Mouse (Mus musculus): ENCODE measurements at regions not wholly inside any gene's neighbourhood (a gene's known extent, or its start where the extent isn't known, plus 50 kb on each side); places are given as distances from the start of the nearest gene placed in this dataset. TPM values are rescaled to one million over a fixed set of nuclear protein-coding genes. Genes with fewer than 3 reads are reported as not detected.
A peak's percentile ranks its signal among the peaks of the same experiment; 100 is the strongest.
"Not testable (repeated sequence)": the region's sequence is repeated elsewhere in the genome, so short reads cannot be mapped to it uniquely, and the experiment has no call there.

- no peak for ATAC-seq (ENCODE audit: low FRiP score)
- no peak overlapping the region for H3K9ac ChIP-seq
- WGBS: 82% methylated on average over 3 of the region's 3 CpGs
Observed at GRCm38 (mm10) chr1:165012376-165012775, 77.0 kb upstream of the Xcl1 start.

GRCm38 (mm10) chr1:164999515-164999914, 64.2 kb upstream of the Xcl1 start:
- WGBS: 70% methylated on average over 10 of the region's 10 CpGs
- Histone ChIP-seq H3K9me3 (no peaks in the 10 kb centered on the region), H3K36me3 (replicated peaks) (no peaks in the 10 kb centered on the region), H3K4me3 (replicated peaks) (no peak overlapping the region), H3K4me2 (no peak overlapping the region), H3K27me3 (no peaks in the 10 kb centered on the region), H3K9ac (no peak overlapping the region), H3K27ac (no peak overlapping the region), H3K4me1 (no peaks in the 10 kb centered on the region)
- ATAC-seq (ENCODE audit: low FRiP score): no peak

More at GRCm38 (mm10) chr1:165012376-165012775, 77.0 kb upstream of the Xcl1 start:
- Histone ChIP-seq H3K27ac (no peak overlapping the region), H3K27me3 (no peaks in the 10 kb centered on the region), H3K4me2 (no peak overlapping the region), H3K36me3 (replicated peaks) (no peaks in the 10 kb centered on the region), H3K9me3 (no peaks in the 10 kb centered on the region), H3K4me3 (replicated peaks) (no peak overlapping the region), H3K4me1 (no peaks in the 10 kb centered on the region)

GRCm38 (mm10) chr1:164998621-164999020, 63.3 kb upstream of the Xcl1 start:
- Histone ChIP-seq H3K27me3 (no peaks in the 10 kb centered on the region), H3K4me3 (replicated peaks) (no peak overlapping the region), H3K4me1 (no peaks in the 10 kb centered on the region; the same call in 1 of the 2 replicates), H3K27ac (no peak overlapping the region), H3K9me3 (no peaks in the 10 kb centered on the region), H3K36me3 (replicated peaks) (no peaks in the 10 kb centered on the region), H3K9ac (no peak overlapping the region), H3K4me2 (no peak overlapping the region)
- no peak for ATAC-seq (ENCODE audit: low FRiP score)
- WGBS: 82% methylated on average over 3 of the region's 3 CpGs

DNA sequence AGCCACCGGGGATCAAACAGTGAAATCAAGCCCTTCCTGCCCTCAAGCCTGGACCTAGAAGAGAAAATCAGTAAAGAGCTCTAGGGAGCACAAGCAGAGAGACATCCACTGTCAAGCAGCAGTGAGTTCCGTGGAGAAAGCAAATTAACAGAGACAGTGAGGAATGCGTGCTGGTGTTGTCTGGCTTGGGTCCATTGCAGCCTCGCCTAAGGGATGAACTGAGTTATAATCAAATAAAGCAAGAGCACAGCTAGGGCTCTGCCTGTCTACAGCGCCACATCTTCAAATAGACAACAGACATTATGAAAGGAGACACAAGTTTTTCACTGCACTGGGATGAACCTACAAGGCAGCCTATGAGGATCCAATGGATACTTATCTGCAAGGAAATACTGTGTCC, 62.3 kb upstream of the Xcl1 start:
- Histone ChIP-seq H3K9me3 (no peaks in the 10 kb centered on the region), H3K27me3 (no peaks in the 10 kb centered on the region), H3K9ac (no peak overlapping the region), H3K4me3 (replicated peaks) (no peak overlapping the region), H3K4me2 (no peak overlapping the region), H3K27ac (no peak overlapping the region), H3K36me3 (replicated peaks) (no peaks in the 10 kb centered on the region), H3K4me1 (no peaks in the 10 kb centered on the region; the same call in 1 of the 2 replicates)
- no peak for ATAC-seq (ENCODE audit: low FRiP score)
- 80% methylated on average over 5 of the region's 5 CpGs for WGBS

- H3K27ac ChIP-seq: no peak overlapping the region
- H3K4me2 ChIP-seq: no peak overlapping the region
- H3K4me1 ChIP-seq: no peaks in the 10 kb centered on the region; the same call in 1 of the 2 replicates
- H3K36me3 ChIP-seq (replicated peaks): no peaks in the 10 kb centered on the region
- no peaks in the 10 kb centered on the region for H3K9me3 ChIP-seq
- H3K27me3 ChIP-seq: no peaks in the 10 kb centered on the region
- no peak for ATAC-seq (ENCODE audit: low FRiP score)
- WGBS: 14% methylated on average over 6 of the region's 6 CpGs
- H3K9ac ChIP-seq: no peak overlapping the region
- H3K4me3 ChIP-seq (replicated peaks): no peak overlapping the region
Observed at GRCm38 (mm10) chr1:164994247-164994660, 58.9 kb upstream of the Xcl1 start.

GRCm38 (mm10) chr1:164993175-164993875, 58.0 kb upstream of the Xcl1 start:
- not testable (repeated sequence) for H3K4me3 ChIP-seq (replicated peaks); H3K27ac ChIP-seq; H3K4me2 ChIP-seq; H3K27me3 ChIP-seq; ATAC-seq (ENCODE audit: low FRiP score); H3K36me3 ChIP-seq (replicated peaks); H3K4me1 ChIP-seq; H3K9ac ChIP-seq; H3K9me3 ChIP-seq

- Histone ChIP-seq H3K27me3 (no peaks in the 10 kb centered on the region), H3K4me1 (no peaks in the 10 kb centered on the region; the same call in 1 of the 2 replicates), H3K4me3 (replicated peaks) (no peak overlapping the region), H3K4me2 (no peak overlapping the region), H3K27ac (no peak overlapping the region), H3K9ac (no peak overlapping the region), H3K36me3 (replicated peaks) (no peaks in the 10 kb centered on the region), H3K9me3 (0 out of 2 replicates have a peak, but pooled peaks cover 4% of the 10 kb centered on the region)
- no peak for ATAC-seq (ENCODE audit: low FRiP score)
- 87% methylated on average over 1 of the region's 1 CpGs for WGBS
Observed at GRCm38 (mm10) chr1:164988982-164989381, 53.7 kb upstream of the Xcl1 start.

DNA sequence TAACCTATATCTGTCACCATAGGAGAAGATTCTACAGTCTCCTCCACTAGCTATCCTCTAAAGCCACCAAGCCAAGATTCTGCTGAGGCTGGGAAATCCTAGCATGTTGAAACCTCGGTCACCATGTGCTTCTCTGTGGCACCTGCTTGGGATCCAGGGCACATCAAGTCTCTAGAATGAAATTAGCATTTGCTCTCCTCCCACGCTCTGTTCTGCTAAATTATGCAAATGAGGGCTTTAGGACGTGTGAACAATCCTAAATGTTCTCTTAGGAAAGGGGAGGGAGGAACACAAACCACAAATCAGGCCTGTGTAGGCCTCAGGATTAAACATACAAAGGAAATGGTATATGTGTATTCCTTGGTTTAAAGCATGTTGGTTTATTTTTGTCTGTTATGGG, 52.9 kb upstream of the Xcl1 start:
- Histone ChIP-seq H3K9ac (no peak overlapping the region), H3K4me1 (no peaks in the 10 kb centered on the region), H3K36me3 (replicated peaks) (no peaks in the 10 kb centered on the region), H3K4me2 (no peak overlapping the region), H3K27ac (no peak overlapping the region), H3K9me3 (0 out of 2 replicates have a peak, but pooled peaks cover 4% of the 10 kb centered on the region), H3K27me3 (no peaks in the 10 kb centered on the region), H3K4me3 (replicated peaks) (no peak overlapping the region)
- ATAC-seq (ENCODE audit: low FRiP score): peak; percentile 33; the same call in 1 of the 2 replicates
- WGBS: 33% methylated on average over 3 of the region's 3 CpGs

- ATAC-seq (ENCODE audit: low FRiP score); H3K4me2 ChIP-seq; H3K36me3 ChIP-seq (replicated peaks); H3K4me3 ChIP-seq (replicated peaks); H3K27ac ChIP-seq; H3K9me3 ChIP-seq; H3K27me3 ChIP-seq; H3K4me1 ChIP-seq; H3K9ac ChIP-seq: not testable (repeated sequence)
- 96% methylated on average over 21 of the region's 21 CpGs for WGBS
Observed at GRCm38 (mm10) chr1:164985521-164985920, 50.2 kb upstream of the Xcl1 start.

Small RNA genes in the stretch of these regions (microRNA-seq; reads per million reads assigned to microRNA genes)
- gene Gm26042: not detected

Data from forebrain, embryonic 12.5 days (tissue).